Mouse (Mus musculus) midbrain, embryonic 16.5 days (tissue): ENCODE measurements around the gene Psmb7. TPM values are rescaled to one million over a fixed set of nuclear protein-coding genes. Genes with fewer than 3 reads are reported as not detected.

Experiments used
- ATAC-seq: fragments of 200-750 bp; cut with Nextera tagmentation; 2 replicates; pipeline ENCODE4 v1.8.0; 2017; ENCODE audit warnings: moderate TSS enrichment
- H3K27ac ChIP-seq: fragments of 300-500 bp; sonication (generic); 2 replicates; pipeline ENCODE4 v1.5.1; 2014; ENCODE audit warnings: mild to moderate bottlenecking, low read length, mixed read lengths
- H3K27me3 ChIP-seq: fragments of 300-500 bp; sonication (generic); 2 replicates; pipeline ENCODE4 v1.6.1; 2014; ENCODE audit warnings: low read depth, low read length, mixed read lengths; ENCODE audit not compliant: control insufficient read depth, insufficient read depth
- H3K36me3 ChIP-seq: fragments of 300-500 bp; sonication (generic); 2 replicates; pipeline ENCODE4 v1.6.1; 2014; ENCODE audit warnings: mild to moderate bottlenecking, low read length, moderate library complexity, mixed read lengths; ENCODE audit not compliant: control insufficient read depth, insufficient read depth
- H3K4me1 ChIP-seq: fragments of 300-500 bp; sonication (generic); 2 replicates; pipeline ENCODE4 v1.6.1; 2014; ENCODE audit warnings: mild to moderate bottlenecking, low read length, mixed read lengths; ENCODE audit not compliant: control insufficient read depth, insufficient read depth
- H3K4me2 ChIP-seq: fragments of 300-500 bp; sonication (generic); 2 replicates; pipeline ENCODE4 v1.6.1; 2014; ENCODE audit warnings: mild to moderate bottlenecking, low read length, mixed read lengths
- H3K4me3 ChIP-seq: fragments of 300-500 bp; sonication (generic); 2 replicates; pipeline ENCODE4 v1.5.1; 2014; ENCODE audit warnings: low read depth, mild to moderate bottlenecking, low read length, moderate library complexity, mixed read lengths
- H3K9ac ChIP-seq: fragments of 300-500 bp; sonication (generic); 2 replicates; pipeline ENCODE4 v1.6.1; 2014; ENCODE audit warnings: low read depth, low read length, mixed read lengths
- H3K9me3 ChIP-seq: fragments of 300-500 bp; sonication (generic); replicated peaks from 2 replicates; pipeline ENCODE4 v1.6.1; 2014; ENCODE audit warnings: mild to moderate bottlenecking, low read length, mixed read lengths; ENCODE audit not compliant: control insufficient read depth, poor library complexity, severe bottlenecking
- WGBS: fragments of 180-500 bp; shearing (Covaris S2); extraction: QIAGEN DNeasy Blood & Tissue Kit; methylation state at CpG from one replicate; pipeline ENCODE4 v1.1.7; 2014; 5-methylcytosine and 5-hydroxymethylcytosine counted together
- polyA plus RNA-seq: library from polyadenylated mRNA; unstranded; fragments of >200 nt; fragmentation: Nextera tagmentation; extraction: Ambion mirVana; gene quantifications from 2 replicates; pipeline ENCODE4 v1.2.1, GENCODE M21; 2015

The Psmb7 gene
- polyA plus RNA-seq, 1 experiment from 2014 or later, result 260 TPM

DNA sequence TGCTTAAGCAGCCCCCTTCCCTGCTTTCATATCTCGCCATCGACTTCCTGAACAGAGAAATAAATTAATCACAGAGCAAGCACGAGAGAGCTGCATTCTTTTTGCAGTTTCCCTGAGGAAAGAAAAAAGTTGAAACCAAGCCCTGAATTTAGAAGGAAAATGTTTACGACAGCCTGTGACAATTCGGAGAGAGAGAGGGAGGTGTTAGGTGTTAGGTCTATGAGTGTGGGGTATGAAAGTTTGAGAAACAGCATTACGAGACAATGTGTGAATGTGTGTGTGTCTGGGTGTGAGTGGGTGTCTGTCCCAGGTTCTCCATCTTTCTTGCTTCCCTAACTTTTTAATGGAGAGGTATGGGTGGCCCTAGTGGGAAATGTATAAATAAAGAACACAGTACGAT lies 8.2 kb upstream of the Psmb7 start:
- no peaks in the 10 kb centered on the region for H3K27me3 ChIP-seq
- no peak overlapping the region for H3K4me2 ChIP-seq
- ATAC-seq, result no peak
- no peaks in the 10 kb centered on the region for H3K9me3 ChIP-seq
- no peak overlapping the region for H3K4me3 ChIP-seq
- H3K9ac ChIP-seq, result no peak overlapping the region
- no peaks in the 10 kb centered on the region for H3K36me3 ChIP-seq
- H3K4me1 ChIP-seq, result peaks cover 8% of the 10 kb centered on the region
- 83% methylated on average over 7 of the region's 7 CpGs for WGBS
- H3K27ac ChIP-seq, result no peak overlapping the region

DNA sequence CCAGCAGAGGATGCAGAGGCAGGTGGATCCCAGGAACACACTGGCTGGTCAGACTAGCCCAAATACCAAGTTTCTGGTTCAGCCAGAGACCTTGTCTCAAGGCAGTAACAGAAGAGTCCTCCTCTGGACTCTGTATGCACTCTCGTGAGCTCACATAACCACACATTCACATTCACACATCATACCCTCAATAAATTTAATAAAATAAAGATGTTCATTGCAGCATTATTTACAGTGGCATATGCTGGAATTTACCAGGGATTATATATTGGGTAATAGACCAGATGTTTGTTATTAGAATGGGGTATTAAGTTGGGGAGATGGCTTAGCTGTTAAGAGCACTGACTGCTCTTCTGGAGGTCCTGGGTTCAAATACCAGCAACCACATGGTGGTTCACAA lies 6.5 kb upstream of the Psmb7 start:
- Histone ChIP-seq H3K4me1 (peaks cover 12% of the 10 kb centered on the region), H3K4me3 (no peak overlapping the region), H3K27ac (no peak overlapping the region), H3K9ac (no peak overlapping the region), H3K4me2 (no peak overlapping the region), H3K27me3 (no peaks in the 10 kb centered on the region), H3K36me3 (no peaks in the 10 kb centered on the region), H3K9me3 (no peaks in the 10 kb centered on the region)
- ATAC-seq, result no peak
- WGBS, result 89% methylated on average over 1 of the region's 1 CpGs

DNA sequence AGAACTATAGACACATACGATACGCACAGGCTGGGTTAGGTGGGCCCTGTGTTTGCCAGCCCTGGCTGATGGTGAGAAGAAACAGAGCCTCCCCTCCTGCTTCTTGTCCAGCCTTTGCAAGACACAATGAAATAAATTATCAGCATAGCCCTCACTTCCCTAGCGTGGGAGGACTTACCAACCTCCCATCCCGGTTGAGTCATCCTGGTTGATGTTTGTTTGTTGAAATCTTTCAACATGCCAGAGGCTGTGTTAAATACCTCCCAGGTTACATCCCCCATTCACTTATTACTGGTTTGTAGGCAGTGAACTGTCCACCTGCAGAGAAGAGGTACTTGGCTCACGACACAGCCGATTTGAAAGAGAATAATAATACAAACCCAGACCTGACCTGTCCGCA lies 3.8 kb upstream of the Psmb7 start:
- Histone ChIP-seq H3K27ac (peak overlapping the region; percentile 77), H3K9ac (no peak overlapping the region), H3K4me3 (no peak overlapping the region), H3K27me3 (no peaks in the 10 kb centered on the region), H3K4me2 (peak overlapping the region; percentile 28), H3K36me3 (no peaks in the 10 kb centered on the region), H3K4me1 (peaks cover 21% of the 10 kb centered on the region), H3K9me3 (no peaks in the 10 kb centered on the region)
- 70% methylated on average over 7 of the region's 7 CpGs for WGBS
- ATAC-seq, result no peak

DNA sequence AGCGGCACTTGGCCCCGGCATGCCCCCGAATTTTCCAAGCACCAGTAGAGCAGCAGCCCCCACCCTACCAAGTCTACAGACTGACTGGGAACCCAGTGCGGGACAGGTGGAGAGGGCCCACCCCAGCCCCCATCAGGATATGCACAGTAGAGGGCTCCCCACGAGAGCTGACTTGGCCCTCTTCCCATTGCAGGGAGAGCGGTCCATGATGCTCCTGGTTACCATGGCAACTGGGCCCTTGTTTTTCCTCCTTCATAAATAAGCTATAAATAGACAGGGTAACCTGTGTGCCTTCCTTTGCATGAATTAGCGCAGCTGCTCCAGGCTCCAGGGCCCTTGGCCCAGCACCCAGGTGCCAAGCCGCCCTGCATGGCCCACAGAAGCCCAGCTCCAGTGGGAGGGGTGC lies 3.3 kb upstream of the Psmb7 start:
- peak; percentile 78 for ATAC-seq
- H3K9ac ChIP-seq, result no peak overlapping the region
- no peaks in the 10 kb centered on the region for H3K27me3 ChIP-seq
- peak overlapping the region; percentile 77 for H3K27ac ChIP-seq
- no peak overlapping the region for H3K4me3 ChIP-seq
- no peaks in the 10 kb centered on the region for H3K36me3 ChIP-seq
- H3K4me1 ChIP-seq, result peaks cover 24% of the 10 kb centered on the region
- WGBS, result 49% methylated on average over 8 of the region's 8 CpGs
- H3K4me2 ChIP-seq, result peak overlapping the region; percentile 28
- no peaks in the 10 kb centered on the region for H3K9me3 ChIP-seq

DNA sequence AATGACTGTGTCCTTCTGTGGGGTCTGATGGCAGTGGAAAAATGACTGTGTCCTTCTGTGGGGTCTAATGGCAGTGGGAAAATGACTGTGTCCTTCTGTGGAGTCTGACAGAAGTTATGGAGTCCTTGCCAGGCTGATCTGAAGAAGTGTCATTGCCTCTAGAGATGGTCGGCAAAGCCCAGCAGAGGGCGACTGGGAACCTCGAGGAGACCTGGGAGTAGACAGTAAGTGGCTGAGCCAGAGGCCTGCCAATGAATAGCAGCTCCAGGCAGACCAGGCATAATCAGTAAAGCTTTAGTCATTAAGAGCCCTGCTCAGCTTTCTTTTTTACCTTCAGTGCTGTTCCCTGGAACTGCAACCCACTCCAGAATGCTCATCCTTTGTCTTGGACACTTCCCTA lies 2.0 kb upstream of the Psmb7 start:
- Histone ChIP-seq H3K27ac (no peak overlapping the region), H3K4me2 (no peak overlapping the region), H3K27me3 (no peaks in the 10 kb centered on the region), H3K4me3 (no peak overlapping the region), H3K9me3 (no peaks in the 10 kb centered on the region), H3K4me1 (peaks cover 24% of the 10 kb centered on the region), H3K36me3 (0 out of 2 replicates have a peak, but pooled peaks cover 4% of the 10 kb centered on the region), H3K9ac (no peak overlapping the region)
- ATAC-seq, result 0 out of 2 replicates have a peak, but pooled peaks have one; percentile 19
- WGBS, result 0% methylated on average over 3 of the region's 3 CpGs

DNA sequence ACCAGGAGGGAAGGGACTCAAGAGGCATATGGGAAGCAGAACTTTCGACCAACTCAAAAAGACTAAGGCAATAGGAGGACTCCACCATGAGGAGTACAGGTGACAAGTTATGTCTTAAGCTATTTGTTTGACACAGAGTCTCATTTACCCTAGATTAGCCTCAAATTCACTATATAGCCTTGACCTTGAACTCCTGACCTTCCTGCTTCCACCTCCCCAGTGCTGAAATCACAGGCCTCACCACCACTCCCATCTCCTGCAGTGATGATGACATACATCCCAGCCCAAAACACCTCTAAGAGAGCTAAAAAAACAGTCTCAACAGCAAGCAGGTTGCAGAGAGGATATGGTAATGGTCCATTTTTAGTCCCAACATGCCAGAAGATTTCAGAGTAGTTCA lies 2.1 kb downstream of the Psmb7 start:
- Histone ChIP-seq H3K36me3 (peaks cover 16% of the 10 kb centered on the region), H3K27ac (no peak overlapping the region), H3K27me3 (no peaks in the 10 kb centered on the region), H3K9me3 (no peaks in the 10 kb centered on the region), H3K4me2 (no peak overlapping the region), H3K4me3 (no peak overlapping the region), H3K9ac (no peak overlapping the region), H3K4me1 (peaks cover 14% of the 10 kb centered on the region)
- ATAC-seq, result no peak
- WGBS, result 100% methylated on average over 1 of the region's 1 CpGs

DNA sequence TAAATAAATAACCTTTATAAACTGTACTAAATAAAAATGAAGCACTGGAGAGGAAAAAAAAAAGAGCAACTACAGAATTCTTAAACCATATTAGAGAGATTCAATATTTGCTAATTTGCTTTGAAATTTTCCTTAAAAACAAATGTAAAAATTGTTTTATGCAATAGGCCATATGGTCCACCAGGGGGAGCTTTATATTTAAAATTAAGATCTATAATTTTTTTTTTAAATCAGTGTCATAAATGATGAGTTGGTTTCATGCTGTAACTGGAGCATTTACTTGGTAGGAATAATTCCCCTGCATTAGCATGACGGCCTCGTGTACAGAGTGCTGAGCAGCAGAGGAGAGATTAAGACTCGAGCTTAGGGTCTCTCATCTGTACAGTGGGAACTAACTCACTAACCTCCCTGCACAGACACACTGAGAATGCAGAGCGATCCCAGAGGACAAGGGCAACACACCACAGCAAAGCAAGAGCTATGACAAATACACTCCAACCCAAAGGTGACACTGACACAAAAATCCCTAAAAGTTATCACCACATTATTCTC lies 6.1 kb downstream of the Psmb7 start:
- H3K4me1 ChIP-seq, result peaks cover 5% of the 10 kb centered on the region
- no peaks in the 10 kb centered on the region for H3K27me3 ChIP-seq
- no peak overlapping the region for H3K4me3 ChIP-seq
- H3K36me3 ChIP-seq, result peaks cover 36% of the 10 kb centered on the region
- H3K4me2 ChIP-seq, result no peak overlapping the region
- no peak for ATAC-seq
- H3K9ac ChIP-seq, result no peak overlapping the region
- H3K27ac ChIP-seq, result no peak overlapping the region
- H3K9me3 ChIP-seq, result no peaks in the 10 kb centered on the region
- WGBS, result 83% methylated on average over 4 of the region's 4 CpGs

DNA sequence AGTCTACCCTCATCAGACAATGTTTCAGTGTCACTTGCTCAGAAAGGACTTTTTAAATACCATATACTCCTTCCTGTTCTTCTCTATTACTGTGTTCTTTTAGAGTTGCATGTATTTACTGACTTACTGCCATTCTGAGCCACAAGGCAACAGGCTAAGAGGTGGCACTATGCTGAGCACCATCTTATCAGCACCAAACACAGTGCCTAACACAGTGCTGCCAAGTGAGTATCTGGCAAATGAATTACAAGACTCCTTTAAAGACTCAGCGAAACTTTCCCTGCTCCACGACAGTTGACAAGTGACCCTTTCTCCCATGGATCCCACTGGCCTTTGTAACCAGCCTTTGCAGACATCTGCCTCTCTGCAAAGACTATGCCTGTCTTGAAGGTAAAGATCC lies 13.3 kb downstream of the Psmb7 start:
- no peaks in the 10 kb centered on the region for H3K9me3 ChIP-seq
- whole genome bisulfite sequencing, result 97% methylated on average over 2 of the region's 2 CpGs
- no peaks in the 10 kb centered on the region for H3K27me3 ChIP-seq
- no peak for ATAC-seq
- H3K4me3 ChIP-seq, result no peak overlapping the region
- H3K4me1 ChIP-seq, result no peaks in the 10 kb centered on the region
- no peak overlapping the region for H3K9ac ChIP-seq
- H3K27ac ChIP-seq, result no peak overlapping the region
- no peak overlapping the region for H3K4me2 ChIP-seq
- peaks cover 27% of the 10 kb centered on the region for H3K36me3 ChIP-seq

DNA sequence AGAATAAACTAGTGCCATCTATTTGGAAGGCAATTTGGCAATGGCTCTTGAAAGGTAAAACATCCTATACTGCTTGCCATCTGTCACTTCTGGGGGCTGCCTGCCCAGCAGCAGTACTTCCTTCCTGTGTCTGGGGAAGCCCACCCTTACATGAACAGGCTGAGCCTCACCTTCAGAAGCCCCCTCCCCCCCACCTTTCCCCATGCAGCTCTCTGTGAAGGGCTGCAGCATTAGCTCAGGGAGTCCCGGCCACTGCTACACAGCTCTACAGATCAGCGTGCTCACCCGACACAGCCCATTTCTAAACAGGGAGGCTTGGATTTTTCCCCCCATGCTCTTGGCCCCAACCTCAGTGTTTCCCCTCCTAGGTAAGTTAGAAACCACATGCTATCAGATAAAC lies 14.4 kb downstream of the Psmb7 start:
- no peak overlapping the region for H3K4me3 ChIP-seq
- H3K27me3 ChIP-seq, result no peaks in the 10 kb centered on the region
- no peak for ATAC-seq
- H3K9ac ChIP-seq, result no peak overlapping the region
- 89% methylated on average over 3 of the region's 3 CpGs for WGBS
- peaks cover 21% of the 10 kb centered on the region for H3K36me3 ChIP-seq
- no peak overlapping the region for H3K4me2 ChIP-seq
- H3K27ac ChIP-seq, result no peak overlapping the region
- H3K9me3 ChIP-seq, result no peaks in the 10 kb centered on the region
- H3K4me1 ChIP-seq, result no peaks in the 10 kb centered on the region
